Mouse (Mus musculus): ENCODE measurements around the gene Syt11. TPM values are rescaled to one million over a fixed set of nuclear protein-coding genes. Genes with fewer than 3 reads are reported as not detected.
"Not testable (repeated sequence)": the region's sequence is repeated elsewhere in the genome, so short reads cannot be mapped to it uniquely, and the experiment has no call there.

Syt11 gene
- 100 to 1,000 TPM; 483 to 524 TPM for total RNA-seq (2021)

- DNase-seq, result peak in 1 of 2 experiments; percentile 44
Observed at GRCm38 (mm10) chr3:88774939-88775841, at the start of gene Syt11. Gene Syt11, minus strand, starts transcription at chr3:88775164.

GRCm38 (mm10) chr3:88803910-88804540 is 29.1 kb upstream of the Syt11 start:
- DNase-seq, result no peak

DNA sequence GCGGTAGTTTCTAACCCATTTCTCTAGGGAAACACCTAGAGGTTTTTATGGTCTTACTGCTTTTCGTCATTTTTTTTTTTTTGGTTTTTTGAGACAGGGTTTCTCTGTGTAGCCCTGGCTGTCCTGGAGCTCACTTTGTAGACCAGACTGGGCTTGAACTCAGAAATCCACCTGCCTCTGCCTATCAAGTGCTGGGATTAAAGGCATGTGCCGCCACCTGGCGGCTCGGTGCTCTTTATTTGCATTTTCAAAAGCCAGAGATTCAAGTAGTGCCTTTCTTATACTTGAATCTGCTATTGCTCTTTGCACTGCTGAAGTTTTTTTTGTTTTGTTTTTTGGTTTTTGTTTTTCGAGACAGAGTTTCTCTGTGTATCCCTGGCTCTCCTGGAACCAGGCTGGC is 22.5 kb upstream of the Syt11 start:
- not testable (repeated sequence) for DNase-seq

DNA sequence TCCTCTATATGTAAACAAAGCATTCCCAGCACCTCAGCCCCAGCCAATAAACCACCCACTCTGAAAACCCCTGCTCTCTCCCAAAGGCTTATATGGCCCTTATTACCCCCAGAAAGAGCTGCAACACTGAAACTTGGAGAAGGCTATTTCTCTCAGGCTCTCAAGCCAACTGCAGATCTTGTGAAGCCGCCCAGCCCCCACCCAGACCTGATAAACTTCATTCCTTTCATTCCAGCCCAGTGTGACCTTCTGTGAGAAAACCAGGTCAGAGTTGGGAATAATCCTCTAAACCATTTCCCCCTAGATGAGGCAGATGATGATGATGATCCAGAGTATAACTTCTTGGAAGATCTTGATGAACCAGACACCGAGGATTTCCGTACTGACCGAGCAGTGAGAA is 13.1 kb upstream of the Syt11 start:
- DNase-seq, result not testable (repeated sequence)

- not testable (repeated sequence) for DNase-seq
Observed at GRCm38 (mm10) chr3:88786805-88787204, 11.8 kb upstream of the Syt11 start.

DNA sequence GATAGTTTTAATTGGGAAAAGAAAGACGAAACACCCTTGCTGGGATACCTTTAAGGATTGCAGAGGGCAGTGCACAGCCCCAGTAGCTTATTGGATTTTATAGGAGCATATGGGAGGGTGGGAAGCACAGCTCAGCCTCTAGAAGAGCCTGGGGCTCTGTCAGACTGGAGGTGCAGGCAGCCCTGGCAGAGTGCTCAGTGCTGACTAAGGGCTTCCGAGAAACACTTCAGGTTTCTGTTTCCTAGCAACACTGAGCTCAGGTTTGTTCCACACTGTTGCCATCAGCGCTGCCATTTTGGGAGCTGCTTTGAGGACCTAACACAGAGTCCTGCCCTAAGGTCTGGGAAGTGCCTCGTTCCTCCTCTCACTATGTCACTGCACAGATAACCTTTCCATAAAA is 11.4 kb upstream of the Syt11 start:
- DNase-seq, result not testable (repeated sequence)

- no peak for DNase-seq
Observed at GRCm38 (mm10) chr3:88784889-88785288, 9.9 kb upstream of the Syt11 start.

GRCm38 (mm10) chr3:88773163-88773562 is 1.8 kb downstream of the Syt11 start:
- not testable (repeated sequence) for DNase-seq

- DNase-seq, result peak; percentile 92 to 94
Observed at GRCm38 (mm10) chr3:88772399-88772798, 2.6 kb downstream of the Syt11 start.

- DNase-seq, result not testable (repeated sequence)
Observed at GRCm38 (mm10) chr3:88771941-88772280, 3.1 kb downstream of the Syt11 start.

GRCm38 (mm10) chr3:88771189-88771940 is 3.6 kb downstream of the Syt11 start:
- DNase-seq, result peak; percentile 70 to 81

DNA sequence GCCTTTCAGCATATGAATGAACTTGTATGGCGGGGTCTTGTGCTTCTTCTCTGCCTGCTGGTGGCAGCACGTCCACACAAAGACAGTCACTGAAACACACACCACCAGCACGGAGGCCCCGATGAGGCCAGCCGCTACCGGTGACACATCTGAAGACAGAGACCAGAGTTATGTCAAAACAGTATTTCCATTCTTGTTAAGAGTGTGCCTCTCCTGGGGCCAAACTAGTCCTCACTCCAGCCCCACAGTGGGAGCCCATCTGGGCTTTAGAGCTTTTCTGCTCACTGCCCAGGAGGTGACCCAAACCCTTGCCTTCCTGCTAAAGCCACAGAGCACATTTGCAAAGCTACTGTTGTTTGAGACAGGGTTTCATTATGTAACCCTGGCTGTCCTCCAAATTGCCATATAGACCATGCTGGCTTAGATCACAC is 12.5 kb downstream of the Syt11 start:
- no peak for DNase-seq

GRCm38 (mm10) chr3:88761619-88762018 is 13.3 kb downstream of the Syt11 start:
- DNase-seq, result no peak

DNA sequence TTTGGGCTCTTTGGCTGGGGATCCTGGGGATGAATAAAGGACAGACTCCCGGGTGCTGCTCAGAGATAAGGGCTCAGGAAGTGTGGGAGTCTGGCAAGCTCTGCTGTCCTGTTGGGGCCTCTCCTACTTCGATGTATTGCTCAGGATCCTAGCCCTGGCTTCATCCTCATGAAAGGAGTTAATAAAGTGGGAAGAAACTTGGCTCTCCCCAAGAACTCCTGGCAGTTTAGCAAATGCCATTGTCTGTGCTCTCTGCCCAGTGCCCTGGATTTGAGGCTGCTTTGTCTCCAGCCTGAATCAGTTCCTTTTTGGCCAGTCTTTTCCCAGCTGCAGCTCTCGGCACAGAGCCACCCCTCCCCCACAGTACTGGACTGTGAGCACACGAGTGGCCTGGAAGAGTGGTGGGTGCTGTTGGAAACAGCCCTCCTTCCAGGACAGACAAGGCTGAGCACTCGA is 16.9 kb downstream of the Syt11 start:
- peak; percentile 82 to 89 for DNase-seq

DNA sequence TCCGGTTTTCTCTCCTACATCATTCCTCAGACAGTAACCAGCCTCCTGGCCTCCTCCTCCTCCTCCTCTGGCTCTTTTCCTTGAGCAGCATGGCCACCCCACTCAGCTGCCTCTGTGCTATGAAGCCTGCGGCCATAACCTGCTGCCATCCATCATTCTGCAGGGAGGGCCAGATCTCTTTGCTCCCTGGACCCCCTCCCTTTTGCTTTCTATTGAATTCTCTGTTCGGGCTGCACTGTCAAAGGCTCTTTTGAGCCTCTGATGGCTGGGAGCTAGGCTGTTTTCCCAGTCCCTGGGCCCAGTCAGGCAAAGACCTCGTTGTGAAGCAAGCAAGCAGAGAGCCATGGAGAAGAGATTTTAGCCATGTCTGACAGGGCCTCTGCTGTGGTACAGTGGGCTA is 18.7 kb downstream of the Syt11 start:
- DNase-seq, result peak in 1 of 2 experiments; percentile 48

- no peak for DNase-seq
Observed at GRCm38 (mm10) chr3:88755541-88755940, 19.4 kb downstream of the Syt11 start.

GRCm38 (mm10) chr3:88754283-88754682 is 20.7 kb downstream of the Syt11 start:
- DNase-seq, result no peak

- DNase-seq, result no peak
Observed at GRCm38 (mm10) chr3:88746871-88747231, 28.1 kb downstream of the Syt11 start.

- DNase-seq, result no peak
Observed at GRCm38 (mm10) chr3:88746139-88746870, 28.7 kb downstream of the Syt11 start.

- DNase-seq, result no peak
Observed at GRCm38 (mm10) chr3:88745534-88745933, 29.4 kb downstream of the Syt11 start.

- DNase-seq, result no peak
Observed at GRCm38 (mm10) chr3:88740147-88740546, 34.8 kb downstream of the Syt11 start.

DNA sequence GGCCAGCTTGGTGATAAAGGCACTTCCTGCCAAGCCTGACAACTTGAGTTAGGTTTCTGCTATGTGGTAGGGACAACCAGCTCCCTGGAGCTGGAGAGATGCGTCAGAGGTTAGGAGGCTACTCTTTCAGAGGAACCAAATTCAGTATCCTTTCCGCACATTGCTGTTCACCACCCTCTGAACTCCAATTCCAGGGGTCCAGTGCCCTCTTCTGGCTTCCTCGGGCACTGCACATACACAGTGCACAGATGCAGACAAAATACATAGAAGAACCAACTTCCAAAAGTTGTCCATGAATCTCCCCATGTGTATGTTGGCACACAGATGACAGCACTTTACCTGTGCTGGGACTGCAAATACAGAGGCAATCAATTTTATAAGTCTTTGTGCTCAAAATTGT is 36.3 kb downstream of the Syt11 start:
- peak in 1 of 2 experiments; percentile 38 for DNase-seq

All from layer of hippocampus, postnatal 36 days (tissue).